Mouse (Mus musculus) cortical plate, adult 2 months (tissue): ENCODE results near the gene Hspd1.
"Not testable (repeated sequence)": the region's sequence is repeated elsewhere in the genome, so short reads cannot be mapped to it uniquely, and the experiment has no call there.

Experiments used
- CTCF ChIP-seq: fragments of 200-500 bp; IDR thresholded peaks from 2 replicates; pipeline ENCODE4 v1.5.1; 2011; ENCODE audit warnings: mild to moderate bottlenecking, control low read depth, low read length; ENCODE audit not compliant: insufficient read depth; ENCODE audit errors: extremely low read depth
- POLR2A ChIP-seq: fragments of 200-500 bp; IDR thresholded peaks from 2 replicates; pipeline ENCODE4 v1.6.1; 2011; ENCODE audit warnings: mild to moderate bottlenecking, low read length, control low read depth; ENCODE audit not compliant: insufficient read depth; ENCODE audit errors: extremely low read depth

DNA sequence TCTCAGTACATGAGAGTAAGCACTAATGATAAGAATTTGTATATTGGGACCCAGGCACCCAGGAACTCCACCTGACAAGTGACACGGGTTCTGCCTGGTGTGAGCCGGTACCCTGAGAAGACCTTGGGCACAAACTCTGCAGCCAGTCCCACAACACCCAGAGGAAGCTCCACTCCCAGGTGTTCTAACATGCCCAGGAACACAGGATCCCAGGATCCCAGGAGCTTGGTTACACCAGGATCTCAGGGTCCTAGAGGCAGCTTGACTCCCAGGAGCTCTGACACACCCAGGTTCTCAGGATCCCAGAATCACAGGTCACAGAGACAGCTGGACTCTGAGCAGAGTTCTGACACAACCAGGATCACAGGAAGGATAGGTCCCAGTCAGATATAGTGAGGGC, 36.1 kb upstream of the Hspd1 start:
- TF ChIP-seq CTCF, POLR2A: not testable (repeated sequence)
